Mouse (Mus musculus): ENCODE measurements around the gene Ceacam18. TPM values are rescaled to one million over a fixed set of nuclear protein-coding genes. Genes with fewer than 3 reads are reported as not detected.
A peak's percentile ranks its signal among the peaks of the same experiment; 100 is the strongest.

Ceacam18 gene
- total and polyA plus RNA-seq, 3 experiments = not detected

DNA sequence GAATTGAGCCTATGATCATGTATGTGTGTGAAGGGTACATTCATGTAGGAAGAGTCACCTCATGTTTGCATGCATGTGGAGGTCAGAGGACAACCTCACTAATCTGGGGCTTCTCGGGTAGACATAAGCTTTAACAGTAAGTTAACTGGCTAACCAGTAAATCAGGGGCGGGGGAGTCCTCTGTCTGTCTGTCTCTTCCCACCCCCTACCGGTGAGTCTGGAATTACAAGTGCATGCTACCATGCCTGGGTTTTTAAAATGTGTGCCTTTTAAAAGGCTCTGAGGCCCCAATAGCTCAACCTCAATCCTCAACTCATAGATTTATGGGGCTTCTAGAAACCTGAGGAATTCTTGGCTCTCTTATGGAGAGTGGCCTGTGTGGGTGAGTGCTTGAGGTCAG is 34.1 kb downstream of the Ceacam18 start:
- TF ChIP-seq CTCF (conservative IDR thresholded peaks at IDR 0.05 in 1 of 2, IDR thresholded peaks at IDR 0.05 in 1 of 2; ENCODE audit: low read depth in 2 of 2, low read length in 2 of 2) (peak; percentile 20 to 58), CHD2 (IDR thresholded peaks at IDR 0.05; ENCODE audit: low read length) (no peak), MAZ (IDR thresholded peaks at IDR 0.05; ENCODE audit: low read depth, low read length) (peak; percentile 52; the same call in 1 of the 2 replicates), RAD21 (IDR thresholded peaks at IDR 0.05; ENCODE audit: low read depth, low read length) (peak; percentile 30), SMC3 (IDR thresholded peaks at IDR 0.05; ENCODE audit: low read depth, low read length) (peak; percentile 30; the same call in 1 of the 2 replicates), SIN3A (IDR thresholded peaks at IDR 0.05; ENCODE audit: low read length) (no peak)
- Histone ChIP-seq H3K27ac (ENCODE audit: insufficient read depth, low read depth) (no peak overlapping the region), H3K9ac (ENCODE audit: insufficient read depth, low read depth) (no peak overlapping the region), H3K4me2 (ENCODE audit: insufficient read depth, low read depth, poor library complexity, severe bottlenecking) (no peak overlapping the region), H3K27me3 (replicated peaks) (no peaks in the 10 kb centered on the region), H3K79me2 (replicated peaks; ENCODE audit: control insufficient read depth, extremely low read depth, insufficient read depth, poor library complexity, severe bottlenecking) (no peaks in the 10 kb centered on the region), H3K4me1 (ENCODE audit: control insufficient read depth in 1 of 2, insufficient read depth in 2 of 2) (peaks cover 21 to 41% of the 10 kb centered on the region in 2 experiments; a peak in 3 of 4 replicates), H3K9me3 (replicated peaks; ENCODE audit: low read length) (no peaks in the 10 kb centered on the region), H3K4me3 (replicated peaks in 1 of 3; ENCODE audit: low read depth in 2 of 3, low read length in 2 of 3, poor library complexity in 1 of 3) (no peak overlapping the region), H3K36me3 (replicated peaks in 1 of 2; ENCODE audit: control insufficient read depth in 1 of 2, insufficient read depth in 1 of 2, low read length in 1 of 2) (no peaks in the 10 kb centered on the region)
- in situ Hi-C loops (cut with MboI; ENCODE audit: low pct_ligation_motif_present, low pct_unique_long_range_greater_than_20kb, low sequenced_read_pairs) (no loop called here), dilution Hi-C loops (cut with MboI; ENCODE audit: extremely low pct_ligation_motif_present, extremely low pct_unique_long_range_greater_than_20kb, low sequenced_read_pairs) (no loop called here)
- DNase-seq (ENCODE audit: extremely low read depth) = peak; percentile 55

DNA sequence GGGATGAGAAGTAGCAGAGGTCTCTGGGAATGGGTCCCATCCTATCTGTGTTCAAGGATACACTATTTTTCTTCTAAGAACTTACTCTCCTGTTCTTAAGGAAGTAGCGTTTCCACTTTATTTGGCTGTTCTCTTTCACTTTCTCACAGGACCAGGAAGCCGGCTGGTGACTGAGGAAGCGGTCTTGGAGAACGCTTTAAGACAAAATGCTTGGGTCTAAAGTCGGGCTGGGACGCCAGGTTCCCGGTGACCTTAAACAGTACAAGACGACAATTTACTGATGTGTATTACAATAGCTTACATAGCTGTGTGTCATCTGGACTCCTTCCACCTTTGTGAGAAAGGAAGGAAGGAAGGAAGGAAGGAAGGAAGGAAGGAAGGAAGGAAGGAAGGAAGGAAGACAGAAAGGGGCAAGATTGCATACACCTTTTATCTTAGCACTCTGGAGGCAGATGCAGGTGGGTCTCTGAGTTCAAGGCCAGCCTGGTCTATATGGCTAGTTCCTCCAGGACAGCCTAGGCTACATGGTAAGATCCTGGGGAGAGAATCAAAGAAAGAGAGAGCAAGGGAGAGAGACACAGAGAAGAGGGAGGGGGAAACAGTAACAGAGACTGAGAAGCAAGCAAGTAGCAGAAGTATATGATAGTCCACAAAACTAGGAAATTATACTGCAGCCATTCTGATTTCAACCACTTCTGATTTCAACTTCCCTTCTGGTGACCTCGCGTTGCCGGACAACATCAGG is 36.7 kb downstream of the Ceacam18 start:
- dilution Hi-C loops (cut with MboI; ENCODE audit: extremely low pct_ligation_motif_present, extremely low pct_unique_long_range_greater_than_20kb, low sequenced_read_pairs) = no loop called here

DNA sequence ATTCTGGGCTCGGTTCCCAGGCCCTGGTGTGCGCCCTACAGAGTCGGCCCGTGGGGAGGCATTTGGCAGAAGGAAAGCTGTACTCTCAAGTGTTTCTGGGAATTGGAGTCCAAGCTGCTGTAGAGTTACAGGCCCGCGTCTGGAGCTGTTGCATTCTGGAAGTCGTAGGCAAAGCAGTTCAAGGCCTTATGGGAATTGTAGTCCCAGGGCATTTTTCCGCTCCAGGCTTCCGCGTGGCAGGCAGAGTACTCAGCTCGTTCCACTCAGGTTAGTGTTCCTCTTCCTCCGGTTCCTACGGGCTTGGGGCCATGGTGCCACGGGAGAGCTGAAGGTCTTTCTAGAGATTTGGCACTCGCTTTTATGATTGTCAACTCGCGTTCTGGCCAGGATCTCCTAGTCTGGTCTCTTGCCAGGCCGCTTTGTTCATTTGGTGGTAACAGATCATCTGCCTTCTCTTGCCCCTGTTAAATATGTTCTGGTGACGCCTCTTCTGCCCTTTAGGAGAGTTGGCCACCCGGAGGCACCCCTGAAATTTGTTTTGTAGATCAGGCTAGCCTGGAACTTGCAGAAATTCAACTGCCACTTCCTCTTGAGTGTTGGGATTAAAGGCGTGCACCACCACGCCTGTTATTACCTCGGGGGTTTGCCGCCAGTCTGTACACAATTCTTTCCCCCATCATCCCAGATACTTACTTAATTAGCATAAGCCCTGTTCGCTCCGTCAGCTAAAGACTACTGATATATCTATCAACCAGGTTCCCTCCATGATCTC is 37.5 kb downstream of the Ceacam18 start, which contains the start of gene Ctu1:
Gene Ctu1 (plus strand): TSS at position 208 of the 772 bp plus-strand sequence.
- in situ Hi-C loops (cut with MboI; ENCODE audit: low pct_ligation_motif_present, low pct_unique_long_range_greater_than_20kb, low sequenced_read_pairs) (no loop called here), dilution Hi-C loops (cut with MboI; ENCODE audit: extremely low pct_ligation_motif_present, extremely low pct_unique_long_range_greater_than_20kb, low sequenced_read_pairs) (no loop called here)
- peaks cover 21 to 42% of the 10 kb centered on the region in 2 experiments; a peak in 3 of 4 replicates for H3K4me1 ChIP-seq (ENCODE audit: control insufficient read depth in 1 of 2, insufficient read depth in 2 of 2)
- H3K27ac ChIP-seq (ENCODE audit: insufficient read depth, low read depth) = no peak within 1 kb of the TSS
- peak within 1 kb of the TSS; percentile 61 to 69 (median 66) for H3K4me3 ChIP-seq (replicated peaks in 1 of 3; ENCODE audit: low read depth in 2 of 3, low read length in 2 of 3, poor library complexity in 1 of 3)
- peak within 1 kb of the TSS; percentile 81 for H3K9ac ChIP-seq (ENCODE audit: insufficient read depth, low read depth)
- peaks cover 17 to 32% of the 10 kb centered on the region in 2 experiments for H3K36me3 ChIP-seq (replicated peaks in 1 of 2; ENCODE audit: control insufficient read depth in 1 of 2, insufficient read depth in 1 of 2, low read length in 1 of 2)
- H3K27me3 ChIP-seq (replicated peaks) = no peaks in the 10 kb centered on the region
- DNase-seq (ENCODE audit: extremely low read depth) = peak; percentile 93
- H3K9me3 ChIP-seq (replicated peaks; ENCODE audit: low read length) = peaks cover 8% of the 10 kb centered on the region
- no peaks in the 10 kb centered on the region for H3K79me2 ChIP-seq (replicated peaks; ENCODE audit: control insufficient read depth, extremely low read depth, insufficient read depth, poor library complexity, severe bottlenecking)
- H3K4me2 ChIP-seq (ENCODE audit: insufficient read depth, low read depth, poor library complexity, severe bottlenecking) = peak within 1 kb of the TSS; percentile 92
- TF ChIP-seq USF2 (conservative IDR thresholded peaks at IDR 0.05; ENCODE audit: low read depth, low read length) (no peak), ETS1 (conservative IDR thresholded peaks at IDR 0.05; ENCODE audit: low read depth, low read length) (no peak), E2F4 (IDR thresholded peaks at IDR 0.05; ENCODE audit: insufficient replicate concordance, low read depth, low read length) (no peak), IRF4 (IDR thresholded peaks at IDR 0.05; ENCODE audit: low read depth, low read length) (no peak), NELFE (IDR thresholded peaks at IDR 0.05; ENCODE audit: low read depth, low read length) (0 out of 2 replicates have a peak, but pooled peaks have one; percentile 45), CHD2 (IDR thresholded peaks at IDR 0.05; ENCODE audit: low read length) (no peak), MAX (IDR thresholded peaks at IDR 0.05; ENCODE audit: low read length) (0 out of 2 replicates have a peak, but pooled peaks have one; percentile 5), MXI1 (IDR thresholded peaks at IDR 0.05; ENCODE audit: low read depth, low read length) (peak; percentile 76; the same call in 1 of the 2 replicates), ELF1 (IDR thresholded peaks at IDR 0.05; ENCODE audit: low read depth, low read length) (peak; percentile 94), RAD21 (IDR thresholded peaks at IDR 0.05; ENCODE audit: low read depth, low read length) (no peak), ZMIZ1 (IDR thresholded peaks at IDR 0.05; ENCODE audit: low read depth, low read length) (no peak), MYC (IDR thresholded peaks at IDR 0.05; ENCODE audit: low read depth, low read length) (peak; percentile 85), TBP (conservative IDR thresholded peaks at IDR 0.05; ENCODE audit: low read depth, low read length) (peak; percentile 85), GABPA (IDR thresholded peaks at IDR 0.05; ENCODE audit: insufficient replicate concordance, low read depth, low read length) (peak; percentile 73; the same call in 1 of the 2 replicates), PAX5 (IDR thresholded peaks at IDR 0.05; ENCODE audit: low read length) (no peak), SMC3 (IDR thresholded peaks at IDR 0.05; ENCODE audit: low read depth, low read length) (no peak), POLR2A (IDR thresholded peaks at IDR 0.05; ENCODE audit: low read depth, low read length) (peak; percentile 72), KAT2A (IDR thresholded peaks at IDR 0.05; ENCODE audit: insufficient replicate concordance, low read length) (peak; percentile 97)

More for the DNA sequence above, 36.7 kb downstream of the Ceacam18 start:
- peak overlapping the region; percentile 92 for H3K4me2 ChIP-seq (ENCODE audit: insufficient read depth, low read depth, poor library complexity, severe bottlenecking)
- H3K27ac ChIP-seq (ENCODE audit: insufficient read depth, low read depth) = no peak overlapping the region
- H3K27me3 ChIP-seq (replicated peaks) = no peaks in the 10 kb centered on the region
- peak overlapping the region; percentile 81 for H3K9ac ChIP-seq (ENCODE audit: insufficient read depth, low read depth)
- peaks cover 9 to 24% of the 10 kb centered on the region in 2 experiments for H3K36me3 ChIP-seq (replicated peaks in 1 of 2; ENCODE audit: control insufficient read depth in 1 of 2, insufficient read depth in 1 of 2, low read length in 1 of 2)
- in situ Hi-C loops (cut with MboI; ENCODE audit: low pct_ligation_motif_present, low pct_unique_long_range_greater_than_20kb, low sequenced_read_pairs) = no loop called here
- DNase-seq (ENCODE audit: extremely low read depth) = no peak
- H3K9me3 ChIP-seq (replicated peaks; ENCODE audit: low read length) = peaks cover 2% of the 10 kb centered on the region
- TF ChIP-seq RCOR1 (conservative IDR thresholded peaks at IDR 0.05; ENCODE audit: low read depth, low read length) (no peak), NELFE (IDR thresholded peaks at IDR 0.05; ENCODE audit: low read depth, low read length) (peak; percentile 11; the same call in 1 of the 2 replicates), ZMIZ1 (IDR thresholded peaks at IDR 0.05; ENCODE audit: low read depth, low read length) (no peak)
- no peaks in the 10 kb centered on the region for H3K79me2 ChIP-seq (replicated peaks; ENCODE audit: control insufficient read depth, extremely low read depth, insufficient read depth, poor library complexity, severe bottlenecking)
- peak overlapping the region; percentile 61 to 69 (median 66) for H3K4me3 ChIP-seq (replicated peaks in 1 of 3; ENCODE audit: low read depth in 2 of 3, low read length in 2 of 3, poor library complexity in 1 of 3)
- peaks cover 21 to 42% of the 10 kb centered on the region in 2 experiments; a peak in 3 of 4 replicates for H3K4me1 ChIP-seq (ENCODE audit: control insufficient read depth in 1 of 2, insufficient read depth in 2 of 2)
